15 mouse cellular contexts compared by ENCODE assay signal in the genomic region with DNA sequence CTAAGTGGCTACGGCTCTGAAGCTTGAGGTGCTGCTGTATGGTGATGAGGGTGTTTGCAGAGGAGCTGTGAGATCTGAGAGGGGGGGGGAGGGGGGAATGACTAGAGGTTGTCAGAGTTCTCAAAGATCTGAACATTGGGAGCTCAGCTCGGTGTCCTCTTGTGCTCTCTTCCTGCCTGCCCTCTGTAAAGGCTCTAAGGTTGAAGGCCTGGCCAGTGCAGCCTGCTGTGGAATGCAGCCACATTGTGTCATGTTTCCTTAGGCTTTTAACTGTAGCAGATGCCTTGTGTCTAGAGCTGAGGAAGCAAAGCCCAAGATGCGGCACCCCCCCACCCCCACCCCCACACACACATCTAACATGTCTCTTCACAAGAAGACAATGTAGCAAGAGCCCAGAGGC.
"Had no signal": no experiment of that assay in that cellular context is flagged by ENCODE, and none has a peak within 500 bp of the region (broad histone marks: within the 10 kb centered on the region; RNA-seq: fewer than 3 reads in every experiment).

No protein-coding gene starts in this region.

- H3K4me2 ChIP-seq: limb, embryonic 12.5 days; liver, embryonic 13.5 days; lung, embryonic 15.5 days; midbrain, embryonic 11.5 days; midbrain, embryonic 15.5 days; stomach, embryonic 15.5 days had no signal

- H3K27ac ChIP-seq: limb, embryonic 12.5 days; liver, embryonic 13.5 days; lung, embryonic 15.5 days; macrophage; midbrain, embryonic 15.5 days; stomach, embryonic 15.5 days had no signal

- ATAC-seq: liver, postnatal 0 days; midbrain, embryonic 15.5 days had no signal

- H3K9me3 ChIP-seq: limb, embryonic 12.5 days; liver, embryonic 13.5 days; lung, embryonic 15.5 days; megakaryocyte, embryonic 14.5 days; midbrain, embryonic 15.5 days; stomach, embryonic 15.5 days had no signal

- H3K4me1 ChIP-seq: limb, embryonic 12.5 days; liver, embryonic 13.5 days; lung, embryonic 15.5 days; midbrain, embryonic 15.5 days; stomach, embryonic 15.5 days had no signal

- DNase-seq: kidney, postnatal 25 days; liver; liver, embryonic 13.5 days; liver, postnatal 0 days; lung, postnatal 14 days; right cerebral cortex, postnatal 14 days; thymus, postnatal 14 days had no signal

- H3K4me3 ChIP-seq: layer of hippocampus, adult 2 months; limb, embryonic 12.5 days; liver, embryonic 13.5 days; lung, embryonic 15.5 days; megakaryocyte, embryonic 14.5 days; midbrain, embryonic 15.5 days; stomach, embryonic 15.5 days had no signal

- H3K9ac ChIP-seq: limb, embryonic 12.5 days; liver, embryonic 13.5 days; liver, postnatal 0 days; lung, embryonic 15.5 days; midbrain, embryonic 15.5 days; stomach, embryonic 15.5 days had no signal

- H3K27me3 ChIP-seq: limb, embryonic 12.5 days; liver, embryonic 13.5 days; lung, embryonic 15.5 days; megakaryocyte, embryonic 14.5 days; midbrain, embryonic 15.5 days; stomach, embryonic 15.5 days had no signal
